Mouse (Mus musculus) heart, postnatal 14 days (tissue): ENCODE results near the gene Gli2. TPM values are rescaled to one million over a fixed set of nuclear protein-coding genes. Genes with fewer than 3 reads are reported as not detected.

ENCODE experiments used
- DNase-seq, 2 experiments: peaks; one replicate each; pipeline ENCODE4 v3.0.0; 2021 to 2022
- intact Hi-C: fragments of 180-260 bp; cut with DNase I; formaldehyde crosslinking; loops from one replicate; pipeline ENCODE4 v1.15.1; 2025
- total RNA-seq, 2 experiments: library from RNA; stranded (reverse); gene quantifications; 2 replicates each; pipeline ENCODE4 v1.2.3; 2021

The Gli2 gene
- total RNA-seq, 2 experiments from 2014 or later, result 1.7 to 2.1 TPM

DNA sequence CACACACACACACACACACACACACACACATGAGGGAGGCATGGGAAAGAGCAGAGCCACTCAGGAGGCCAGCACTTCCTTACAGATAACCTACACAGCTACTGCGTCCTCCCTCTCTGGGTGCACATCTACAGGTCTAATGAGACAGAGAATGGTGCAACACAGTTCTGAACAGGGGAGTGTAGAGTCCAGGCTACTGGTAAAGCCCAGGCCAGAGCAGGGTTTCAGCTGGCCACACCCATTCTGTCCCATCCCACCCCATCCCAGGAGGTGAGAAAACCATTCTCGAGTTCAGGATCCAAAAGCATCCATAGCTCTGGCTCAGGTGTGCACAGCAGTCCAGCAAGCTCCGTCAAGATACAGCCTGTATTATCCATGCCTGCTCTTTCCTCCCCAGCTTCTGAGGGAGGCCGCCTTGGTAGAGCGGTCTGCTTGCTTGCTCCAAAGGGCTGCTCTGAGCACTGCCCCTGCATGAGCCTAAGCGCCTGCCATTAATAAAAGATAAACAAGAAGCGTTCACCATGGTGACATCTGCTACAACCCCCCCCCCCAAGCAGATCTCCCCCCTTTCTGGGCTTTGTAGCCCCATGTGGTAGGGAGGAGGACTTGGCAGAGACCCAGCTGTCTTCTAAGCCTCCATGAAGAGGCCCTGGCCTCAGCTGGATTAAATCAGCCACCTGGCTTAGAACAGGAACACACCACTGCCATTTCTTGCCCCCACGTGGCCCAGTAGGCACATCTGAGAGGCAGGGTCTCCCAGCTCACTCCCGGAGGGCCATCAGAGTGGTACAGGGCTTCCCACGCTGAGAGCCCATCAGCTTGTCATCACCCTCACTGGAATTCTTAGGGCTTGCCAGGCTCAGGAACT, 98.8 kb downstream of the Gli2 start:
- intact Hi-C loops, result no loop called here
- peak; percentile 28 to 43 for DNase-seq

DNA sequence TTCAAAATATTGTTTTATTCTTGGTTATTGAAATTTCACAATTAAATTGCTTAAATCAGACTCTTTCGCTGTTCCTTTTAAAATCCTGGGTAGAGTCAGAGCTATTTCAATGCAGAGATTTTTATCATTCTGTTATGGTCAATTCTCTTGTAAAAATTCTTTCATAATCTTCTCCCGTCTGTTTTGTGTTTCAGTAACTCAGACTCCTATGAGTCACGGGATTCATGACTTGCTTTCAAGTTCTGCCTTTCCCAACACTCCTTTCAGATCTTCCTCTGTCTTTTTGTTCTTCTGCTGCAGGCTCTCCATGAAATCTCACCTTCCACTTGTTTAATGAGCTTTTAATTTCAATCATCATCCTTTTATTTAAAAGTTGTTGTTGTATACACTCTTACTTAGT, 100.4 kb downstream of the Gli2 start:
- intact Hi-C loops, result no loop called here
- no peak for DNase-seq

DNA sequence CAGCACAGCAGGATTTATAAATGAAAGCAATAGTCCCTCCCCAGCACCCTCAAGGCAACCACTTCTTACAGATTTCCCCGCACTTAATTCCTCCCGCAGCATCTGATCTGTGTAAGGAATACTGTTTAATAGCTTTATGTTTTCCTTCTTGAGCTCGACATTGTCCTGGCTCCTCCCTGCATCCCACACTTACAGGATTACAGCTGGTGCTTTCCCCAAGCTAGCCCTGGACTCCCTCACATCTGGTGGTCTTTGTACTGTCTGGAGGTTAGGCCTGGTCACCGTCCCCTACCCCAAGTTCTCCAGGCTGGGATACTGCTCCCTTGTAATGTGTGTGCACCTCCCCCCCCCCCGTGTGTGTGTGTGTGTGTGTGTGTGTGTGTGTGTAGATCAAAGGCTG, 101.1 kb downstream of the Gli2 start:
- intact Hi-C loops, result no loop called here

DNA sequence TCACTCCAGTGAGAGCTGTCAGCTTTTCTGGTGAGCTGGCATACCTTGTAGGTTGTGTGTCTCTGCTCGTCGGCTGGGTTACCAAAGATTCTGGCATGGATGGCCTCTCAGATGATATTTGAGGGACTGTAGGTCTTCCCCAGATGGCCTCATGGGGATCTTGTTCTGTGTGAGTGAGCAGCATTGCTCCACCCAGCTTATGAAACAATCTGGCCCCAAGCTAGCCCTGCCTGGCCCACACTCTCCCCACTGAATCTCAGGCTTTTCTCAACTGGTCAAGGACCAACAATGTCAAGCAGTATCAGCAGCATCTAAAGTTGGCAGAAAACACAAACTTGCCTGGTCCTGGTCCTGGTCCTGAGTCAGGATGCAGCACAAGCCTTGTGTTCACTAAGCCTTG, 105.0 kb downstream of the Gli2 start:
- no peak for DNase-seq
- intact Hi-C loops, result no loop called here

More for the DNA sequence above, 101.1 kb downstream of the Gli2 start:
- DNase-seq, result no peak

DNA sequence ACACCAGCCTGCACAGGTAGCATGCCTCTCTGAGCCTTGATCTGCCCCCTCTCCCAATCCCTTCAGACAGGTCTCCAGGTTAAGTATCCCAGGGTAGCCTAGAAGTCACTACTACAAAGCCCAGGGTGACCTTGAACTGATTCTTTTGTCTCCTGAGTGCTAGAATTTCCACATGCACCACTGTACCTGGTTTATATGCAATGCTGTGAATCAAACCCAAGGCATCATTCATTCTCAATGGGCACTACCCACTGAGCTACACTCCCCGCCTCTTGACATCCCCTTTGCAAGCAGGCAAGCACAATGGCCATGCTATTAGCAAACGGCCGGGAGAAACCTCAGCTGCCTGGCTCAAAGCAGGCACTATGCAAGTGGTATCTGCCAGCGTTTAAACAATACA, 106.2 kb downstream of the Gli2 start:
- DNase-seq, result no peak
- intact Hi-C loops, result no loop called here

DNA sequence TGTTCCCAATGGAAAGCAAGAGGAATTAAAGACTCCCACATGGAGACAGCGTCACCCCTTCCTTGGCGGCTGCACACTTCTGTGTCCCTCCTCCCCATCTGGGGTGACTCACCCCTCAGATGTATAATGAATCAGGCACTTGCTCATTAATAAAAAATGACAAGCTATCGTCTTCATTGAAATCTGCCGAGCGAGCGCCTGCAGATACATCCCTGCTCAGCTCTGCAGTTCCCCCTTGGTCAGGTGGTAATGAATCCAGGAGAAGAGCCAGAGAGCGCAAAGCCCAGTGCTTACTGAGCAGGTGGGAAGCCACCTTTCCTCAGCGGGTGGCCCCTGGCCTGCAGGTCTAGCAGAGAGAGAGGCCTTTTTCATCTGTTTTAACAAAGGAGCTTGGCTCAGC, 112.1 kb downstream of the Gli2 start:
- intact Hi-C loops, result no loop called here

DNA sequence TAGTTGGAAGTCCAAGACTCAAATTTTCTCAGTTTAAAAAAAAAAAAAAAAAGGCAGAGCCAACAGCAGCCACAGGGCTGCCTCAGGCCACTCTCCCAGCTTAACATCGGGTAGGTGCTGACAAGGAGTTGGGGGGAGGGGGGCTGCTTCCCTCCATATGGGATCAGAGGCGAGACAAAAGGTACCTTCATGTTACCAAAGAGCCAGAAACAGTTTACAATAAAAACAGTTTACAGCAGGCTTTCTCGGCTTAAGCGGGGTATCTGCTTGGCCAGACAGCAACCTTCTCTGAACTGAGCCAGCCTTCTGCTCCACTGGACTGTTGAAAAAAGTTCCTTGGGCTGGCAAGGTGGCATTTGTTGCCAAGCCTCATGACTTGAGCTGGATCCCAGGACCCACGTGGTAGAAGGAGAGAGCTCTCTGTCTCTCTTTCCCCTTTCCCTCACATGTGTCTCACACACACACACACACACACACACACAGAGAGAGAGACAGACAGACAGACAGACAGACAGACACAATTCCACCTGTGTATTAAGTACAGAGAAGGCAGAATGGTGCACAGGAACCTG, 113.1 kb downstream of the Gli2 start:
- no peak for DNase-seq

More for the DNA sequence above, 112.1 kb downstream of the Gli2 start:
- DNase-seq, result no peak

DNA sequence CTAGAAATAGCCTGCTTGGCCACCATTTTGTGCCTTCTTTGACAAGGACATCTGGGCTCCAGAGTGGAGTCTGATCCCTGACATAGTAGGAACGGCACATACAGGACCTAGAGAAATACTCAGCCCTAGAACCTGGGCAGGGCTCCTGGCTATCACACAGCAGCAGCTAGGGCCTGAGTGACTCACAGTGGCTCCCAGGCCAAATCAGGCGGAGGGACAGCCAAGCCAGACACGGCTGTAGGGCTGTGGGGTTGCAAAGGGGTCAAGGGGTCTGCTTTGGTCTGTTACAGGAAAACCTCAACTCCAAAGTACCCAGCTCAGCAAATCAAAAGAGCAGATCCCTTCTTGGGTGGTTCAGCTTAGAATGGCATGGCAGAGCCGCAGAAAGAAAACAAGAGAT, 115.2 kb downstream of the Gli2 start:
- DNase-seq, result peak; percentile 43 to 55
- intact Hi-C loops, result no loop called here

More for the DNA sequence above, 113.1 kb downstream of the Gli2 start:
- intact Hi-C loops, result no loop called here

DNA sequence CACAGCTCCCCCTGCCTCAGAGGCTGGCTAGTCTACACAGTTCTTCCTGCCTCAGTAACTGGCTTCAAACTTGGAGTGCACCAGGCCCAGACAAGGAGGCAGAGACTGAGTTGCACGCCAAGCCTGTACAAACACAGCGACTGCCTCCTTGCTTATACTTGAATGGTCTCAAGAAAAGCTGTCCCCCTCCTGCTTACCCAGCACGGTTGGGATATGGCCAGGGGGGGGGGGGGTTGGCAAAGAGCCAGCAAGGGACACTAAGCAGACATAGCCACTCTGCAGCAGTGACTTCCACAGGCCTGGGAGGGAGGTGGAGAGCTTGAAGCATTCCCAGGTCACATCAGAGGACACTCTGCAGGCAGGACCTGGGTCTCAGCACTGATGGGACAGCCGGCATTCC, 117.3 kb downstream of the Gli2 start:
- peak in 1 of 2 experiments; percentile 14 for DNase-seq
- intact Hi-C loops, result no loop called here

DNA sequence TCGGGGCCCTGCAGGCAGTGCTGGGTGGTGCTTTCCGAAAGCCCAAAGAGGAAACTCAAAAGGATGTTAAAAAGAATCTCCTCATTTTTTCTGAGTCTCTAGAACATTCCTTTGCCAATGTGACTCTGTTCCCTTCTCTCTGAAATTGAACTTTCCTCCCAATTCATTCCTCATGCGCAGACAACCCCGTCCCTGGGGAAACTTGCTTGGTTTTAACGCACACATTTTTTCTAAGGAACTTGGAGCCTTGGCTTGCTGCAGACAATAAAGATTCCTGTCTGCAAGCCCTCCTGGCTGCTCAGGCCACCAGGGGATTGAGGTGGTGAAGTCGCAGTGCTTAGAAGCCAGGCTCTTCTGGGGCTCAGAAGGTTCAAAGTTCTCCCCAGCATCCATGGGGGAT, 117.9 kb downstream of the Gli2 start:
- intact Hi-C loops, result no loop called here
- no peak for DNase-seq

DNA sequence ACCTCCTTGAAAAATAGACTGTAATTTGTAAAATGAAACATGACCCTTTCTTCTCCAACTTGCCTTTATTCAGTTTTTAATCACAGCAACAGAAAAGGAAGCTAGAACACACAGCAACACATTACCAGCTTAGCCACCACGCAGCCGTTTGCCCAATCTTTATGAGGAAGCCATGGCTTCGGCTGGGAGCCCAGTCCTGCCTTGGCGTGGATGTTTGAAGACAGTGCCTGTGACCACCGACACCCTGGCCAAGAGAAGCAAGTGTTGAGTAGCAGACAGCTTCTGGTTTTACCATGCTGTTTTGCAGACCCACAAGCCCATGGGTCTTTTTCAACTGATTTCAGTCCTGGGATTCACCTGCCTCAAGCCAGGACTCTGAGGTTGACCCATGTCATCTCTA, 121.3 kb downstream of the Gli2 start:
- DNase-seq, result no peak
- intact Hi-C loops, result no loop called here

DNA sequence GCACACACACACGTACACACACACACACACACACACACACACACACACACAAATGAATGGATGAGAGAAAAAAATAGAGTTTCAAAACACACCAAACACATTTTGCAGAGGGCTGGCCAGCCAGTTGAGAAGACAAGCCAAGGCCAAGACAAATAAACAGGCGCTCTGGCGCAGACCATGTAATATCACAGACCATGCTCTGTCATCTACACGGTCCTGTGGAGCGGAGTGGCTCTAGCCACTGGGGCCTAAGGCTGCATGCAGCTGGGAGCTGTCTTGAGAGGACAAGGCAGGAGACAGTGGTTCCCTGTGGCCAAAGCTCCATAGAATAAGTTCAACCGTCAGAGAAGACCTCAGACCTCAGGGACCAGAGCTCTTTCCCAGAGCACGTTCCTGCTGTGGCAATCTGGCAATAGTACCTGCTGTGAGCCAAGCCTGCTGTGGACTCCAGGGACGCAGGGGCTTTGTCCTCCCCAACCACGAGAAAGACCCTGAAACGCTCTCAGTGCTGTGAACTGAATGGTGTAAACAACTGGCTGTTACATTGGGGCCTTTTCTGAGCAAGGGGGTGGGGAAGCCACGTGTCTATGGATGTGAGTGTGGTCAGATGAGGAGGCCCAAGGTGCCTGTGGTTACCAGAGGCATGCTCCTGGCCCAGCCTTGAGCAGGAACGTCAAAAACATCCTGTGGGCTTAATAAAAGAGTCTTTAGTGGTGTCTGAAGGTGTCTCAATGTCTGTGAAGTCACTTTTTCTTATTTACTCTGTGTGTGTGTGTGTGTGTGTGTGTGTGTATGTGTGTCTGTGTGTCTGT, 125.7 kb downstream of the Gli2 start:
- intact Hi-C loops, result no loop called here
- DNase-seq, result peak; percentile 49 to 54

DNA sequence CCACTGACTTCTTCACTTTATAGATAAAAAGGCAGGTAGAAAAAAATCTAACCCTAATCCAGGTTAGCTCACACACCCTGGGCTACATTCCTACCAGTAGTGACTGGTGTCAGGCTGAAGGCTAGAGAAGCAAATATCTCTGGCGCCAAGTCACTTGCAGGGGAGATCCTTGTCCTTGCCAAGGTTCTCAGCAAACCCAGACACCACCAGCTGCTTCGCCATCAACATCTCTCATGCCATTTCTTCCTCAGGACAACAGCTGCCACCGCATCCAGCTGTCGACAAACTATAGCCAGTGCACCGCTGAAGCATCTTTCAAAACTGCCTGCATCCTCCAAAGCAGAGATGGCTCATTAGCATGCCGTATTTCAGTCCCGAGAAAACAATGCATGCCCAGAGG, 126.9 kb downstream of the Gli2 start:
- no peak for DNase-seq
- intact Hi-C loops, result no loop called here

DNA sequence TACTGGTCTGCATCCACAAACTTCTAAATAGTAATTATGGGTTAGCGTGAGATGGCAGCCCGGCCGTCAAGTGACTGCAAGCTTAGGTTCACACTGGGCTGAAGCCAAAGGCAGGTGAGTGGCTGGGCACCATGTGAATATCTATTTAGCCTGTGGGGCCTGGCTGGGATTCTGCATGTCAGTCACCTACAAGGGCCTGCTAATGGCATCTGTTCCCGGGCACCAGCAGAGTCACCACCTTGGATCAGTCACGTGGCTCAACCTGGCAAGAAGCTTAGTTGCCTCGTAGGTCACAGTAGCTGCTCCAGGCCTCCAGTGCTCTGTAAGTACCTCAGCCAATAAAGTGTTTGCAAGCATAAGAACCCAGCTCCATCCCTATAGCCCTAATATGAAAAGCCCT, 131.2 kb downstream of the Gli2 start:
- intact Hi-C loops, result no loop called here
- DNase-seq, result no peak

DNA sequence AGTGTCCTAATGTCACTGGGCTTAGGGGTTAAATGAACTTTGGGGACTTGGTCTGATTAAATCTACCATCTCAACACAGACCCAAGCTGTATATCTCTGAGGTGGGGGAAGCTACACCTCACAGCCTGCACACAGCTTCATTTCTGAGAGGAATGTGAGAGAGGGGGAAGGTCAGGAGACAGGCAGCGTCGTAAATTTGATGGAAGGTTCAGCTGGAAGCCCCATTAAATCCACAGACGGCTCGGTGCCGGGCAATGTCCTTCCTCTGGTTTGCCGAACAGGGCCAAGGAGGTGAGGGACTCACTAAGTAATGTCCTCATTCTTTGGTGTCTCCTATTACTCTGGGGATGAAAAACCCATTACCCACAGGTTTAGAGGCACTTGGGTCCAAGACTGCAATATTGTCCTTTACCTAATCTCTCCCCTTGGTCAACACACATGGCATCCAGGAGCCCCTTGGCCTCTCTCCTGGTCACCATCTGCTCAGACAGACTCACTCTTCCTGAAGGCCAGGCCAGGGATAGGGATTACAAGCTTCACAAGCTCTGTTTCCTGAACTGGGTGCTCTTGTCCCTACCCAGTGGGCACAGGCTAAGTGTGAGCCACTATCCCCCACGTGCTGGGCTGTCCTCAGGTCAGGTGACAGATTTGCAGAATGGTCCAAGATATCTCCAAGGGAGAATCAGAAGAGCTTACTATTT, 135.7 kb downstream of the Gli2 start:
- DNase-seq, result no peak
- intact Hi-C loops, result no loop called here

DNA sequence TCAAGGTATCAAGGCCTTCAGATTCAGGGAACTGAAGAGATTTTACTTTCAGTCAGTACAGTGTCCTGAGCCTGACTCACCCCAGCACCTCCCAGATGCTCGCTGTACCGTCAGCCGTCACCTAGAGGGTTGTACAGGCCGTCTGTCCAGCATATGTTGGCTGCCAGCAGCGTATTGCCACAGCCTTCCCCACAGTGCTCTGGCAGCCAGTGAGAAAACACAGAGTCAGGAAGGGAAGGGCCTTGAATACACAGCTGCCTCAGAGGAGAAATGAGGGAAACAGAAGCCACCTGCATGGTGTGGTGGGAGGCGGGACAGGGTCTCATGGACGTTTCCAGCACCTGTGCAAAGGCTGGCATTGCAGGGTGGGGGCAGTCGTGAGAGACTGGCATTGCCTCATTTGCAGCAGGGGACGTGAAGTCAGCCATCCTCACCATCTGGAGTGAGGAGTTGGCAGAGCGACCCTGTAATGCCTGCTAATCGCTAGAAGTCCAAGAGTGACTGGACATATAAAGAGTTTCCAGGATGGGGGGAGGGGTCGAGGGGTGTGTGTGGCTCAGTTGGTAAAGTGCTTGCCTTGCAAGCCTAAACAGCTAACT, 136.8 kb downstream of the Gli2 start:
- intact Hi-C loops, result no loop called here
- no peak for DNase-seq

DNA sequence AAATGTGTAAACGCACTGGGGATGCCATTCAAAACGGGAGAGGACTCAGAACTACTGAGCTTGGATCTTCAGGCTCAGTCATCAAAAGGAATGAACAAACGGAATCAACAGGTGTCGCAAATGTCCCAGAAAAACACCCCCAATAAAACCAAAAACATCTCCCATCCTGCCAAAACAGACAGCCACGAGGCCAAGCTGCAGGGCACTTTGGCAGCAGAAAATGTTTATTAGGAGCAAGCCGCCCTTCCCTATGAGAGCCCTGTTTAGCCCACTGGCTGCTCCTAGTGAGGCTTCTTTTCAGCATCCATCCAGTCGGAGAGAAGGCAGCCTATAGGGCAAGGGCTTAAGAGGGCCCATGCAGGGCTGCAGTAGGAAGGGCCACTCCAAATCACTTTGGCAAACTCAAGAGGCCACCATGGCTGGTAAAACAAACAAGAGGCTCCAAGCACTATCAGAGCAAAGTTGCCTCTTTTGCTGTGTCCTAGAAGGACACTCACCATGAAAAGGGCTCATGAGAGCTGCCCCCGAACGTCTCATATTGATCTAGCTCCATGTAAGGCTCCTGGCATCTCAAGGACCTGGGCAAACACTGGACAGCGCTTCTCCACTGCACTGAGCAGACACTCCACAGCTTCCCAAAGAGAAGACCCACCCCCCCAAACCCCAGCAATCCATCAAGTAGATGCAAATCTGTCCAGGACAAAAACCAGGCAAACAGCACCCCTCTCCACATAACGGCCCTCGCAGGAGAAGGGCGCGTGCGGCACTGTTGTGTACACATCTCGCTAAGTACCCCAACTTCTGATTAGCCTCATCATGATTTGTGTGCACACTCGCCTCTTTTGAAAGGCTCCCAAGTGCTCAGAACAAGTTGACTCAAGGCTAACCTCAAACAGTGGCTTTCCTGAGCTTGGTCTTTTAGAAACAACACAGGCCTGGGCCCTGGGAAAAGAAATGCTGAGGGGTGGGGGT, 139.7 kb downstream of the Gli2 start:
- intact Hi-C loops, result no loop called here
- no peak for DNase-seq

DNA sequence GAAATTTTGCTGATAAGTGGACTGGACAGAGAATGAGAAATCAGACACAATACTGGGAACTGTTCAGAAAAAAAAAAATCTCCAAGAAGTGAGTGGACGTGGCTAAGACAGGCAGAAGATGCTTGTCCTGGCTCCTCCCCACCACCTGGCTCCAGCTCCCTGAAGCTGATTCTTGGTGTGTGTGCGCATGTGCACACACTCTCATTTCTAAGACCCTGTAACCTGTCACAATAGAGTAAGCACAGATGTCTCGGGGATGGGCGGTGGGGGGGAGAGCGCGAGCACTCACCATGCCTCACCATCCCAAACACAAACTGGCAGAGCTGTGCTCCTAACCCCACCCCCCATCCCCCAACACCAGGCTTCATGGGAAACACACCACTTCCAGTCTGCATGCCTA, 140.5 kb downstream of the Gli2 start:
- no peak for DNase-seq
- intact Hi-C loops, result no loop called here

DNA sequence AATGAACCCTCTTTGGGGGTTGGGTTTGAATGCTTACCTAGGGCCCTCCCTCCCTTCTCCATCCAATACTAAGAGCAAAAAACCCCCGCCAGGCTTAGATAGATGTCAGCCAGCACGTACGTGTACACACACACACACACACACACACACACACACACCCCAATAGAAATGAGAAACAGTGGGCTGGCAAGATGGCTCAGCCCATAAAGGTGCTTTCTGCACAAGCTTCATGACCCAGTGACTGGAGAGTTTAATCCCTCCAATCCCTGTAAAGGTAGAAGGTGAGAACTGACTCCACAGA, 142.0 kb downstream of the Gli2 start:
- intact Hi-C loops, result no loop called here
- DNase-seq, result no peak
